Mouse (Mus musculus): ENCODE results near the gene Cypt4. TPM values are rescaled to one million over a fixed set of nuclear protein-coding genes. Genes with fewer than 3 reads are reported as not detected.
"Not testable (repeated sequence)": the region's sequence is repeated elsewhere in the genome, so short reads cannot be mapped to it uniquely, and the experiment has no call there.

Cypt4 gene
- not detected for total RNA-seq (2018; cell fraction: chromatin; rRNA removed)
- total RNA-seq (2018; cell fraction: cytosol; rRNA removed), result not detected
- not detected for total RNA-seq (2018; cell fraction: nucleus; rRNA removed)
- not detected in 3 replicates for polyA plus RNA-seq (2018)

DNA sequence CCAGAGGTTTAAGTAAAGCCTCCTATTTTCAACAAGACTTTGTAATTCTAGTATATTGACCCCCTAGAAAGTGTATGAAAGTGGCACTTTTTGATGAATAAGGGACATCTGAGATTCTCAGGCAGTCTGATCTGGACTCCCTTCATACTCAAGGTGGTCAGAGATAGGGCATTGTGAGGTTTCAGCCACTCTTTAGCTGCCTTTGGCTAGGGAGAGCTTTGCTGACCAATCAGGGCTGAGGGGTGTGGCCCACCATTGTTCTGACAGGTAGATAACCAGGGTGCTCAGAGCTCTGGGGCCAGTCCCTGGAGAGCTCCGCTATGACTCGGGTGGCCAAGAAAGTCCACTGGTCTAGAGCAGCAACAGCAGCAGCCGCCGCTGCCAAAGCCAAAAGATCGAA is at the start of gene Cypt4:
Gene Cypt4 (plus strand): TSS at position 301 of the 400 bp plus-strand sequence.
- Histone ChIP-seq H3K36me3 (ENCODE audit: inconsistent target) (no peaks in the 10 kb centered on the region), H3K79me2 (ENCODE audit: inconsistent target) (no peaks in the 10 kb centered on the region), H3K27ac (no peak within 1 kb of the TSS), H3K4me3 (ENCODE audit: inconsistent target) (no peak within 1 kb of the TSS)
- 81% methylated on average over 5 of the region's 5 CpGs for WGBS (ENCODE audit: missing documents)

DNA sequence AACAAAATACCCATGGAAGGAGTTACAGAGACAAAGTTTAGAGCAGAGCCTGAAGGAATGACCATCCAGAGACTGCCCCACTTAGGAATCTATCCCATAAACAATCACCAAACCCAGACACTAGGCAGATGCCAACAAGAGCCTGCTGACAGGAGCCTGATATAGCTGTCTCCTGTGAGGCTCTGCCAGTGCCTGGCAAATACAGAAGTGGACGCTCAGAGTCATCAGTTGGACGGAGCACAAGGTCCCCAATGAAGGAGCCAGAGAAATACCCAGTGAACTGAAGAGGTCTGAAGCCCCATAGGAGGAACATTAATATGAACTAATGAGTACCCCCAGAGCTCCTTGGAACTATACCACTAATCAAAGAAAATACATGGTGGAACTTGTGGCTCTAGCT is 12.3 kb downstream of the Cypt4 start:
- H3K79me2 ChIP-seq (ENCODE audit: inconsistent target); H3K27ac ChIP-seq; H3K36me3 ChIP-seq (ENCODE audit: inconsistent target); H3K4me3 ChIP-seq (ENCODE audit: inconsistent target): not testable (repeated sequence)
- WGBS (ENCODE audit: missing documents), result 93% methylated on average over 2 of the region's 2 CpGs

Other genes with a start within 250 kb of the Cypt4 start
- gene Dpy19l1, start 122.1 kb upstream of the Cypt4 start, polyA plus RNA-seq (2018), result 9.7 to 18.4 TPM (median 16.6 TPM) in 3 replicates
- not detected in 3 replicates for gene Dpy19l2, start 71.1 kb downstream of the Cypt4 start, polyA plus RNA-seq (2018)
- gene Tbx20, start 149.1 kb downstream of the Cypt4 start, polyA plus RNA-seq (2018), result not detected in 3 replicates